Mouse (Mus musculus) liver, adult (tissue): ENCODE measurements around the gene Atp6v0a1.

ENCODE experiments used
- GATA4 ChIP-seq: IDR thresholded peaks from 2 replicates; pipeline ENCODE4 v1.6.1; 2014; ENCODE audit warnings: mild to moderate bottlenecking, low read length; ENCODE audit not compliant: insufficient replicate concordance

Atp6v0a1 gene

DNA sequence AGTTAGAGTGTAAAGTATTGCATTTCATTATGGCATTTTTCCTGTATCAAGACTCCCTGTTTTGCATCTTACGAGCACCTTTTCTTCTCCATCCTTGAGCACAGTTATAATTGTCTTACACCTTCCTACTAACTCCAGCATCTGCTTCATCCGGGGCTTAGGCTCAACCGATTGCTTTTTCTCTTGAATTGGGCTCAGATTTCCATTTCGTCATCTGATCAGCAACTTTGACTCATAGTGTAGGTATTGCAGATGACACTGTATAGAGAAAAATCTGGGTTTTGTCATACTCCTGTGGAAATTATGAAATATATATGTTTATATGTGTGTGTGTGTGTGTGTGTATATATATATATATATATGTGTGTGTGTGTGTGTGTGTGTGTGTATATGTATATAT is 12.8 kb upstream of the Atp6v0a1 start:
- no peak for TF ChIP-seq GATA4

- no peak for TF ChIP-seq GATA4
Measured at GRCm38 (mm10) chr11:100998836-100999235, 10.4 kb upstream of the Atp6v0a1 start.

DNA sequence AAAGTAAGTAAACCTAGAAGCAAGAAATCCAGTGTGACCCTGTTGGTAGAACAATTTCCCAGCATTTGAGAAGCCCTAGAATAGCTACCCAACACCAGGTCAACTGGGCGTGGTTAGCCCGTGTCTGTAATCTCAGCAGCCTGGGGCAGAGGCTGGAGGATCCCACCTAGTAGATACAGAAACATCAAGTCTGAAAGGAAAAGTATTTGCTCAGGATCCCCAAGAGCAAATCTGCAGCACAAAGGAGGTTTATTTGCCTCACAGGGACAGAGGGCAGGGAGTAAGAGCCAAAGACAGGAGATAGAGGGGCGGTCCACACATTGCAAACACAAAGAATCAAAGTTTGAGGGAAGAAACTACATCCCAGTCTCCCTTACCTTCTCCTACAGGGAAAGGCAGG is 10.0 kb upstream of the Atp6v0a1 start:
- no peak for TF ChIP-seq GATA4

GRCm38 (mm10) chr11:101003025-101003685 is 6.1 kb upstream of the Atp6v0a1 start:
- TF ChIP-seq GATA4 = no peak

GRCm38 (mm10) chr11:101008206-101009045 is 826 bp upstream of the Atp6v0a1 start:
- no peak for TF ChIP-seq GATA4

GRCm38 (mm10) chr11:101009888-101010784 is 884 bp downstream of the Atp6v0a1 start:
- TF ChIP-seq GATA4 = peak; percentile 53; the same call in 1 of the 2 replicates

GRCm38 (mm10) chr11:101011641-101012040 is 2.4 kb downstream of the Atp6v0a1 start:
- TF ChIP-seq GATA4 = no peak

DNA sequence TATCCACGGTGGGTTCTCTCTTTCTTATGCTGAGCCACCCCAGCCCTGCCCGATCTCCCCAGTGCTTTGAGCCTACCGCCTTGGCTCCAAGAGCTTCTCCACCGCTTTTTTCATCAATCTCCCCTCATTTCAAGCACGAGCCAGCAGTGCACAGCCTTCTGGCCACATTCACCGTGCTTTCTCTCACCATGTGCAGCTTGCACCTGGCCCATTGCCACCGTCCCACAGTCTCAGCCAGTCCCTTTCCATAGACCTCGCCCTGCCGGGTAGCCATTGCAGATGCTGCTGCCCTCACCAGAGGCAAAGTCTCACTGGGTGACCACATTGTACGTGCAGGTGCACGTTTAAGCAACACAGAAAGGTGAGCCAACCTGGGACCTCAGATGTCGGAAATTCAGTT is 14.1 kb downstream of the Atp6v0a1 start:
- TF ChIP-seq GATA4 = no peak

- no peak for TF ChIP-seq GATA4
Measured at GRCm38 (mm10) chr11:101024001-101024400, 14.7 kb downstream of the Atp6v0a1 start.

DNA sequence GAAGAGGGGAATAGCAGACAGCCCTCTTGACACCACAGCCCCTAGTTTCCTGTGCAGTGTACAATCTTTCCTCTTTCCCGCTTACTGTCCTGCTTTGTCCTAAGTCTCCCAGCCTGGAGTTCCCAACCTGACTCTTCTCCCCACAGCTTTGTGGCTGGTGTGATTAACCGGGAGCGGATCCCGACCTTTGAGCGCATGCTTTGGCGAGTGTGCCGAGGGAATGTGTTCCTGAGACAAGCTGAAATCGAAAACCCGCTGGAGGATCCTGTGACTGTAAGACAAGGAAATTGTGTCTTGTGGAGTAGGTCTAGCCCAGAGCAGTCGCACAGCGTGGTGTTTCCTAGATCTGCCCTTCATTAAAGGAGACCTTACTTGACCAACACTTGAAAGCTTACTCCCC is 17.9 kb downstream of the Atp6v0a1 start:
- TF ChIP-seq GATA4 = no peak

- no peak for TF ChIP-seq GATA4
Measured at GRCm38 (mm10) chr11:101029320-101029719, 20.1 kb downstream of the Atp6v0a1 start.

DNA sequence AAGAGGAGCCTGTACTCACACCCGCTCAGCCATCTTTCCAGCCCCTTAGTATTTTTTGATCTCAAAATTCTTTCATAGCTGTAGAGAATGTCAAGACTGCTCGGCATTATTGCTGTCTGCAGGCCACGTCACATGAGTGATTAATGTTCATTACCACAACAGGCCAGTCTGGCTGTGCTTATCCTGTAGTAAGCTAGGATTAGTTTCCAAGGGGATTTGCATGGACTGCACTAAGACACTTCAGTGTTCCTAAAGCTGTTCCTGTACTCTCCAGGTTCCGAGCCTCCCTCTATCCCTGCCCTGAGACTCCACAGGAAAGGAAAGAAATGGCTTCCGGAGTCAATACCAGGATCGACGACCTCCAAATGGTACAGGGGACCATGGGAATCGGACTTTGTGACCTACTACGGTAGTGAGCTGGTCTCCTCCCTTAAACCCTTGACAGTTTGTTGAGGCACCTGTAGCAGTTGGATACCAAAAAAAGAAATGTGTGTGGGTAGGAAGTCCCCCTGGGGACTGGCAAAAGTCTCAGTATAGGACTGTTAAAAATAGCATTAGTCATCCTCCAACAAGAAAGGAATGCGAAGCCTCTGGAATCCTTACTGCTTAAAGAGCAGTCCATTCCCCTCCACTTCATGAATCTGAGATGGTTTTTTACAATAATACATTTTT is 21.0 kb downstream of the Atp6v0a1 start:
- no peak for TF ChIP-seq GATA4

GRCm38 (mm10) chr11:101030808-101031156 is 21.5 kb downstream of the Atp6v0a1 start:
- TF ChIP-seq GATA4 = no peak

DNA sequence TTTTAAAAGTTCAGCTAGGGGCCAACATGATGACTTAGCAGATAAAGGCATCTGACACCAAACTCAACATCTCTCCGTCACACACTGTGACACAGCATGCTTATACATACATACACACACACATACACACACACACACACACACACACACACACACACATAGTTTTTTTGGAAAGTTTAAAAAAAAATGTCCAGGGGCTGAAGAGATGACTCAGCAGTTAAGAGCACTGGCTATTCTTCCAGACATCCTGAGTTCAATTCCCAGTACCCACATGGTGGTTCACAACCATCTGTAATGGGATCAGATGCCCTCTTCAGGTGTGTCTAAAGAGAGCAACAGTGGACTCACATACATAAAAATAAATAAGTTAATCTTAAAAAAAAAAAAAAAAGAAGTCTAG is 22.2 kb downstream of the Atp6v0a1 start:
- TF ChIP-seq GATA4 = no peak
